Mouse (Mus musculus): Measurements from ENCODE around the gene Nadsyn1. TPM values are rescaled to one million over a fixed set of nuclear protein-coding genes. Genes with fewer than 3 reads are reported as not detected.

The Nadsyn1 gene
- total and polyA plus RNA-seq, 3 experiments: 7.4 to 10.0 TPM; not detected in 1

DNA sequence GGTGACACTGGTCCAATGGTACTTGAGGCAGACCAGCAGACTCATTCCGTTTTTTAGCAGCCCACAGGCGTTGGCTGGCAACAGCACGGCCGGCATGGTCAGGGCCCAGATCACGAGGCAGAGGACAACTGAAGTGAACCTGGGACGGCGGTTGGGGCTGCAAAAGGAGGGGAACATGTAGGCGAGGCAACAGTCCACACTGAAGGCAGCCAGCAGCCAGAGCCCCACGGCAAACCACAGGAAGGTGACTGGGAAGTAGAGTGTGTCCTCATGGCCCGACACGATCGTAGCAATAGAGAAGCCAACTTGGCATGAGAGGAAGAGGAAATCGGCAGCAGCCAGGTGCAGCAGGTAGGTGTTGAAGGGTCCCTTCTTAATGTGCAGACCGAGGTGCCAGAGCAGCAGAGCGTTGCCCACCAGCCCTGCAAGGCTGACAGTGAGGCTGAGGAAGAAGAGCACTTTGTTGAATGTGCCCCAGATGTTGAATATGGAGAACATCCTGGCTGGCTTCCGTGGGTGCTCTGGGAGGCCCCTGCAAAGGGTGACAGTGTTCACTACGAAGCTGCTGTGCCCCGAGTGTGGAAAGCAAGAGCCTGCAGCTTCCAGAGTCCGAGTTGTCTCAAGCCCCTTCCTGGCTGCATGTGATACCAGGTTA is 57.6 kb downstream of the Nadsyn1 start:
- no peaks in the 10 kb centered on the region for H3K4me1 ChIP-seq (ENCODE audit: control insufficient read depth in 1 of 2, insufficient read depth in 2 of 2, low read length in 2 of 2)
- no peaks in the 10 kb centered on the region for H3K79me2 ChIP-seq (ENCODE audit: control insufficient read depth, insufficient read depth, low read length, poor library complexity)
- no peaks in the 10 kb centered on the region for H3K36me3 ChIP-seq (ENCODE audit: control insufficient read depth in 1 of 2, insufficient read depth in 2 of 2, low read length in 2 of 2)
- no peak for DNase-seq (ENCODE audit: low read depth, low spot score)
- no peak overlapping the region for H3K27ac ChIP-seq (ENCODE audit: control insufficient read depth, low read depth, low read length)
- H3K9ac ChIP-seq (ENCODE audit: control insufficient read depth, low read depth, low read length, poor library complexity, severe bottlenecking): no peak overlapping the region
- TF ChIP-seq MAX (IDR thresholded peaks at IDR 0.05; ENCODE audit: low read length): no peak
- TF ChIP-seq CHD1 (IDR thresholded peaks at IDR 0.05; ENCODE audit: low read depth, low read length): no peak
- no peak for TF ChIP-seq MXI1 (IDR thresholded peaks at IDR 0.05; ENCODE audit: low read depth, low read length)
- no peak for TF ChIP-seq CTCF (IDR thresholded peaks at IDR 0.05 in 2 of 3, conservative IDR thresholded peaks at IDR 0.05 in 1 of 3; ENCODE audit: control insufficient read depth in 1 of 3, insufficient read depth in 1 of 3, low read depth in 2 of 3, low read length in 3 of 3, poor library complexity in 1 of 3, severe bottlenecking in 1 of 3)
- no peak for TF ChIP-seq RAD21 (IDR thresholded peaks at IDR 0.05; ENCODE audit: low read depth, low read length)
- no peak for TF ChIP-seq SIN3A (IDR thresholded peaks at IDR 0.05; ENCODE audit: low read length)
- no peak overlapping the region for H3K4me3 ChIP-seq (ENCODE audit: control insufficient read depth in 1 of 2, insufficient read depth in 1 of 2, low read depth in 2 of 2, low read length in 2 of 2)
- H3K9me3 ChIP-seq (replicated peaks; ENCODE audit: insufficient read depth, low read length): no peaks in the 10 kb centered on the region
- H3K27me3 ChIP-seq (ENCODE audit: control insufficient read depth in 1 of 2, insufficient read depth in 2 of 2, low read length in 2 of 2): no peaks in the 10 kb centered on the region; a peak in 2 of 4 replicates

DNA sequence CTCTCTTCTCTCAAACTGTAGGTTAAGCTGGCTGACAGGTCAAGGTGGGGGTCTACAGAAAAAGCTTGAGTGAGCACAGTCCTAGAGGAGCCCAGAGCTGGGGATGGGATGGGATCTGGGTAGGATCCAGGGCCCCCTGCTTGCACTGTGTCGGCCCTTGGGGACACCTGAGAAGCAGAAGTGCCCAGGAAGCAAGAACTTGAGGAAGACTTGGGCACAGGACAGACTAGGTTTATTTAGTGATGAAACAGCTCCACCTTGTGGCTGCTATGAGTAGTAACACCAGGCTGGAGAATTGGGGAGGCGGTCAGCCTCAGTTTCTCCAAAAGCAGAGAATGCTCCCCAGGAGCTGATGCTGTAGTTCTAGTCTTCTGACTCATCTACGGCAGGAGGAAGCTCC is 58.9 kb downstream of the Nadsyn1 start:
- Histone ChIP-seq H3K27ac (ENCODE audit: control insufficient read depth, low read depth, low read length) (no peak overlapping the region), H3K4me1 (ENCODE audit: control insufficient read depth in 1 of 2, insufficient read depth in 2 of 2, low read length in 2 of 2) (no peaks in the 10 kb centered on the region), H3K4me3 (ENCODE audit: control insufficient read depth in 1 of 2, insufficient read depth in 1 of 2, low read depth in 2 of 2, low read length in 2 of 2) (no peak overlapping the region), H3K9me3 (replicated peaks; ENCODE audit: insufficient read depth, low read length) (no peaks in the 10 kb centered on the region), H3K9ac (ENCODE audit: control insufficient read depth, low read depth, low read length, poor library complexity, severe bottlenecking) (no peak overlapping the region), H3K79me2 (ENCODE audit: control insufficient read depth, insufficient read depth, low read length, poor library complexity) (no peaks in the 10 kb centered on the region), H3K36me3 (ENCODE audit: control insufficient read depth in 1 of 2, insufficient read depth in 2 of 2, low read length in 2 of 2) (no peaks in the 10 kb centered on the region), H3K27me3 (ENCODE audit: control insufficient read depth in 1 of 2, insufficient read depth in 2 of 2, low read length in 2 of 2) (no peaks in the 10 kb centered on the region; a peak in 2 of 4 replicates)
- peak; percentile 72 for DNase-seq (ENCODE audit: low read depth, low spot score)
- TF ChIP-seq RAD21 (IDR thresholded peaks at IDR 0.05; ENCODE audit: low read depth, low read length): peak; percentile 91
- TF ChIP-seq SMC3 (IDR thresholded peaks at IDR 0.05; ENCODE audit: low read depth, low read length): peak; percentile 87
- peak; percentile 77 for TF ChIP-seq ZC3H11A (IDR thresholded peaks at IDR 0.05; ENCODE audit: low read depth, low read length)
- 0 out of 2 replicates have a peak, but pooled peaks have one; percentile 21 for TF ChIP-seq MYC (IDR thresholded peaks at IDR 0.05; ENCODE audit: low read depth, low read length)
- peak; percentile 63 to 92 (median 78) for TF ChIP-seq CTCF (IDR thresholded peaks at IDR 0.05 in 2 of 3, conservative IDR thresholded peaks at IDR 0.05 in 1 of 3; ENCODE audit: control insufficient read depth in 1 of 3, insufficient read depth in 1 of 3, low read depth in 2 of 3, low read length in 3 of 3, poor library complexity in 1 of 3, severe bottlenecking in 1 of 3)
- no peak for TF ChIP-seq GABPA (IDR thresholded peaks at IDR 0.05; ENCODE audit: low read depth, low read length)

DNA sequence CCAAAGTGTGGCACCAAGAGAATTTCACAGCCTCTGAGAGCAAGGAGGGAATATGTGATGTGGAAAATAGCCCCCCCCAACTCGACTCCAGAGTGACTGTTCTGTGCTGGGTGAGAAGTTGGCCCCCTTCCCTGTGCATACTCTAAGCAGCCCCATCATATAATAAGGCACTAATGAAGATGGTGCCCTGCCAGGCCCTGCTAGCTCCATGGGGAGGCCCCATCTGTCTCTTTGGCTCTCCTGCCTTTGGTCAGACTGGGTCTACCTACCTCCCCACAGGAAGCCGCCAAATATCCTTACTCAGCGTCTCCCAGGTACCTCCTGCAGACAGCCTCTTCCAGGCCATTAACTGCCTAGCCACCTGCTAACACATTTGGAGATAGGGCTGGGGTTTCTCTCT is 63.7 kb downstream of the Nadsyn1 start:
- Histone ChIP-seq H3K9ac (ENCODE audit: control insufficient read depth, low read depth, low read length, poor library complexity, severe bottlenecking) (no peak overlapping the region), H3K9me3 (replicated peaks; ENCODE audit: insufficient read depth, low read length) (no peaks in the 10 kb centered on the region), H3K4me1 (ENCODE audit: control insufficient read depth in 1 of 2, insufficient read depth in 2 of 2, low read length in 2 of 2) (peaks cover 2 to 24% of the 10 kb centered on the region in 2 experiments; a peak in 3 of 4 replicates), H3K79me2 (ENCODE audit: control insufficient read depth, insufficient read depth, low read length, poor library complexity) (no peaks in the 10 kb centered on the region; the same call in 1 of the 2 replicates), H3K4me3 (ENCODE audit: control insufficient read depth in 1 of 2, insufficient read depth in 1 of 2, low read depth in 2 of 2, low read length in 2 of 2) (no peak overlapping the region), H3K27me3 (ENCODE audit: control insufficient read depth in 1 of 2, insufficient read depth in 2 of 2, low read length in 2 of 2) (no peaks in the 10 kb centered on the region; a peak in 1 of 4 replicates), H3K27ac (ENCODE audit: control insufficient read depth, low read depth, low read length) (no peak overlapping the region), H3K36me3 (ENCODE audit: control insufficient read depth in 1 of 2, insufficient read depth in 2 of 2, low read length in 2 of 2) (peaks cover 0 to 12% of the 10 kb centered on the region in 2 experiments; a peak in 2 of 4 replicates)
- no peak for DNase-seq (ENCODE audit: low read depth, low spot score)
- TF ChIP-seq USF1 (IDR thresholded peaks at IDR 0.05; ENCODE audit: low read depth, low read length): no peak
- TF ChIP-seq E2F4 (IDR thresholded peaks at IDR 0.05; ENCODE audit: borderline replicate concordance, low read depth, low read length): no peak
- no peak for TF ChIP-seq POLR2AphosphoS2 (IDR thresholded peaks at IDR 0.05; ENCODE audit: low read length)
- TF ChIP-seq CHD1 (IDR thresholded peaks at IDR 0.05; ENCODE audit: low read depth, low read length): no peak
- TF ChIP-seq ELF1 (IDR thresholded peaks at IDR 0.05; ENCODE audit: low read depth, low read length): no peak
- no peak for TF ChIP-seq ZNF384 (IDR thresholded peaks at IDR 0.05; ENCODE audit: low read depth, low read length)
- no peak for TF ChIP-seq NELFE (IDR thresholded peaks at IDR 0.05; ENCODE audit: low read depth, low read length)
- TF ChIP-seq CHD2 (IDR thresholded peaks at IDR 0.05; ENCODE audit: low read length): no peak
- TF ChIP-seq MAFK (IDR thresholded peaks at IDR 0.05; ENCODE audit: borderline replicate concordance, low read depth, low read length): no peak
- no peak for TF ChIP-seq ETS1 (IDR thresholded peaks at IDR 0.05; ENCODE audit: low read depth, low read length)

Measured in MEL (cell line).